Mouse (Mus musculus): Measurements from ENCODE around the gene Zfp947.
"Not testable (repeated sequence)": the region's sequence is repeated elsewhere in the genome, so short reads cannot be mapped to it uniquely, and the experiment has no call there.

Gene Zfp947

DNA sequence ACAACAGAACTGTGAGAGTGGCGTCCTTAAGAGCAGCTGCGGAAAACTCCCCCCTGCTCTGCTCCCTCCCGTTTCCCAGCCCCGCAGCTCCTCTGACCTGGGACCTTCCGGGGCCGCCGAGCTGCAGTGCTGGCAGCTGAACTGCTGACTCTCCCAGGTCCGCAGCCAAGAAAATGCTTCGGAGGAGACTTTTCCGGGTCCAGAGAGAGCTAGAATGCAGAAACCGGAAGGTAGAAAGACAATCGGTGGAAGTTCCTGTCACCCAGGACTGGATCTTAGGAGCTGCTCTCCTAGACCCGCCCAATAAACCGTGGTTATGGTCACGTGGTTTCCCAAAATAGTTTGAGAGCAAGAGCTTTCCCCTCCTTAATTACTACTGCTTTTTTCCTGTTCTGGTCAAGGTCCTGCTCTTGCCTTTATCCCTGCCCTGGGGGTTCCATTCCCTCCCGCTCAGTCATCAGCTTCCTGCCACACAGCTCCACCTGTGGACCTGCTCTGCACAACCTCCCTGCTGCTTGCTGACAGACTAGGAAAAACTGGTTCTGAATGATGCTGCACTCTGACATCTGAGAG lies at the start of gene Zfp947:
Gene Zfp947 (minus strand): TSS at position 469 of the 573 bp plus-strand sequence.
- DNase-seq (ENCODE audit: low read depth, low spot score): peak; percentile 73

DNA sequence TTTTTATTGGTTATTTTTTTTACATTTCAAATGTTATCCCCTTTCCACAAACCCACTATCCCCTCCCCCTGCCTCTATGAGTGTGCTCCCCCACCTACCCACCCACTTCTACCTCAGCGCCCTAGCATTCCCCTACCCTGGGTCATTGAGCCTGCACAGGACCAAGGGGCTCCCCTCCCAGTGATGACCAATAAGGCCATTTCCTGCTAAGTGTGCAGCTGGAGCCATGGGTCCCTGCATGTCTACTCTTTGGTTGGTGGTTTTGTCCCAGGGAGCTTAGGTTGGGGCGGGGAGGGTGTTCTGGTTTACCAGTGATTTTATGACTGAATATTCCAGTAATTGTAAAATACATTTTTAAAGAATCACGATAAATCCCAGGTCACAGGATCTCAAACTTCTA lies 686 bp downstream of the Zfp947 start:
- not testable (repeated sequence) for DNase-seq (ENCODE audit: low read depth, low spot score)

DNA sequence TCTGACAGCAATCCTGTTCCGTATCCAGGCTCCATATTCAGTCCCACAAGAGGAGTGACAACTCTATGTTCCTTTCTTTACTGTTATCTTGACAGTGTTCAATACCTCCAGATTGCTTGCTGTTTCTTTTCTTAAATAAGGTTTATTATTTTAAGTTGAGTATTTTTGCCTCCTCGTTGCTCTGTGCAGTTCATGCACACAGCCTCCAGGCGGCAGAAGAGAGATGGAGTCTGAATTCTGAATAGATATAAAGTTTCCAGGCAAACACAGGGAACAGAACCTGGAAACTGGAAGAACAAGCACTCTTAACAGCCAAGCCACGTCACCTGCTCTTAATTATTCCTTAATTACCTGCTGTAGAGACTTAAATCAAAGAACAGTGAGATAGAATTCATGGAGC lies 12.0 kb downstream of the Zfp947 start:
- DNase-seq (ENCODE audit: low read depth, low spot score): not testable (repeated sequence)

DNA sequence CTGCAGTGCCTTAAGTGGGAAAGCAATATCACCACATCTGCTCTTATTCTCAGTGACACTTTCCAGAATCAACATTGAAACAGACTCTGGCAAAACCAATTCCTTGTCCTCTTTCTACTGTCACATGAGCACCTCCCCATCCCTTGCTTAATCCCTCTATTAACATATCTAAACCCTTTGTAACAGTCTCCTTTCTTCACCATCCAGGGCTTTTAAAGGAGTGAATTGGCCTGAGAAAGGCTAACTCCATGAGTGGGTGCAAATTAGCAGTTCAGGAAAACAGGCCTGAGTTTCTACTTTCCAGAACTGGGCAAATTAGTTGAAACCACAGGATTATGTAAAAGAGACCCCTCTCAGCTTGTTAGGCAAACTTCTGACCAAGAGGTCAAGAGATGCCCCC lies 47.2 kb downstream of the Zfp947 start:
- peak; percentile 77 for DNase-seq (ENCODE audit: low read depth, low spot score)
